Mouse (Mus musculus): ENCODE measurements around the gene Tgfbr2.

GRCm38 (mm10) chr9:116138595-116139134, 36.5 kb downstream of the Tgfbr2 start:
- TF ChIP-seq CTCF (IDR thresholded peaks at IDR 0.05; ENCODE audit: low read depth) (no peak), EP300 (IDR thresholded peaks at IDR 0.05; ENCODE audit: low read depth) (no peak)

All from liver, embryonic 14.5 days (tissue).